Mouse (Mus musculus) frontal cortex, postnatal 14 days (tissue): ENCODE data around the gene Trim14.

Source experiments
- DNase-seq, 2 experiments: peaks; one replicate each; pipeline ENCODE4 v3.0.0; 2022; ENCODE audit warnings: low spot score in 2 of 2

The Trim14 gene

GRCm38 (mm10) chr4:46485696-46486417 lies 50.1 kb downstream of the Trim14 start:
- DNase-seq: peak; percentile 32 to 54

GRCm38 (mm10) chr4:46479081-46479480 lies 56.9 kb downstream of the Trim14 start:
- DNase-seq: no peak

- DNase-seq: no peak
Measured at GRCm38 (mm10) chr4:46475101-46475500, 60.8 kb downstream of the Trim14 start.

GRCm38 (mm10) chr4:46465740-46466139 lies 70.2 kb downstream of the Trim14 start:
- no peak for DNase-seq

- no peak for DNase-seq
Measured at GRCm38 (mm10) chr4:46463130-46463830, 72.7 kb downstream of the Trim14 start.

GRCm38 (mm10) chr4:46458411-46458810 lies 77.5 kb downstream of the Trim14 start:
- DNase-seq: no peak

- no peak for DNase-seq
Measured at GRCm38 (mm10) chr4:46457186-46457585, 78.8 kb downstream of the Trim14 start.

GRCm38 (mm10) chr4:46456762-46457161 lies 79.2 kb downstream of the Trim14 start:
- no peak for DNase-seq

GRCm38 (mm10) chr4:46454097-46454864 lies 81.7 kb downstream of the Trim14 start:
- no peak for DNase-seq

GRCm38 (mm10) chr4:46452855-46453719 lies 82.9 kb downstream of the Trim14 start:
- DNase-seq: no peak

GRCm38 (mm10) chr4:46452481-46452850 lies 83.5 kb downstream of the Trim14 start:
- peak; percentile 37 to 46 for DNase-seq

GRCm38 (mm10) chr4:46451758-46452480 lies 84.0 kb downstream of the Trim14 start:
- peak; percentile 41 to 52 for DNase-seq

GRCm38 (mm10) chr4:46451240-46451757 lies 84.6 kb downstream of the Trim14 start:
- DNase-seq: peak; percentile 57 to 60

GRCm38 (mm10) chr4:46450519-46451131 lies 85.3 kb downstream of the Trim14 start, which contains the start of gene Anp32b:
Gene Anp32b, plus strand, starts transcription at chr4:46450902.
- DNase-seq: peak; percentile 81 to 88

- no peak for DNase-seq
Measured at GRCm38 (mm10) chr4:46450020-46450518, 85.9 kb downstream of the Trim14 start.

- DNase-seq: no peak
Measured at GRCm38 (mm10) chr4:46448886-46449285, 87.1 kb downstream of the Trim14 start.

- DNase-seq: no peak
Measured at GRCm38 (mm10) chr4:46447461-46447860, 88.5 kb downstream of the Trim14 start.

- no peak for DNase-seq
Measured at GRCm38 (mm10) chr4:46445237-46445945, 90.5 kb downstream of the Trim14 start.
